Mouse (Mus musculus) myocyte (in vitro differentiated cells): ENCODE measurements around the gene Prss8.

ENCODE experiments used
- CEBPB ChIP-seq: IDR thresholded peaks from 2 replicates; pipeline ENCODE4 v1.6.1; 2011; ENCODE audit warnings: mild to moderate bottlenecking, moderate library complexity; ENCODE audit not compliant: poor library complexity, insufficient read depth, severe bottlenecking
- E2F4 ChIP-seq: IDR thresholded peaks from one replicate; pipeline ENCODE4 v1.6.1; 2011; ENCODE audit warnings: mild to moderate bottlenecking, control low read depth, moderate library complexity; ENCODE audit not compliant: insufficient read depth
- MAX ChIP-seq: IDR thresholded peaks from one replicate; pipeline ENCODE4 v1.6.1; 2011; ENCODE audit warnings: low read depth, mild to moderate bottlenecking, control low read depth
- MYOD1 ChIP-seq, 3 experiments: IDR thresholded peaks; one replicate each; pipeline ENCODE4 v1.6.1; 2011; ENCODE audit warnings: control low read depth in 2 of 3, low read depth in 2 of 3, mild to moderate bottlenecking in 2 of 3, moderate library complexity in 1 of 3; ENCODE audit not compliant: insufficient read length in 2 of 3, control insufficient read depth in 1 of 3
- MYOG ChIP-seq, 3 experiments: IDR thresholded peaks; one replicate each; pipeline ENCODE4 v1.6.1; 2011; ENCODE audit warnings: control low read depth in 2 of 3, low read depth in 2 of 3, mild to moderate bottlenecking in 2 of 3; ENCODE audit not compliant: insufficient read length in 2 of 3, control insufficient read depth in 1 of 3, insufficient read depth in 1 of 3
- POLR2A ChIP-seq: IDR thresholded peaks from one replicate; pipeline ENCODE4 v1.6.1; 2011; ENCODE audit warnings: low read depth, mild to moderate bottlenecking, control low read depth, moderate library complexity; ENCODE audit not compliant: insufficient read length
- POLR2AphosphoS2 ChIP-seq: IDR thresholded peaks from one replicate; pipeline ENCODE4 v1.6.1; 2011; ENCODE audit warnings: low read depth, control low read depth; ENCODE audit not compliant: insufficient read length
- SRF ChIP-seq: IDR thresholded peaks from one replicate; pipeline ENCODE4 v1.6.1; 2011; ENCODE audit warnings: low read depth; ENCODE audit not compliant: control insufficient read depth, insufficient read length
- TCF12 ChIP-seq: IDR thresholded peaks from one replicate; pipeline ENCODE4 v1.6.1; 2011; ENCODE audit warnings: mild to moderate bottlenecking, control low read depth; ENCODE audit not compliant: poor library complexity, insufficient read depth, severe bottlenecking
- TCF3 ChIP-seq: IDR thresholded peaks from one replicate; pipeline ENCODE4 v1.6.1; 2011; ENCODE audit warnings: low read depth, control low read depth; ENCODE audit not compliant: insufficient read length
- USF1 ChIP-seq: IDR thresholded peaks from one replicate; pipeline ENCODE4 v1.6.1; 2011; ENCODE audit warnings: low read depth, mild to moderate bottlenecking, control low read depth, moderate library complexity

DNA sequence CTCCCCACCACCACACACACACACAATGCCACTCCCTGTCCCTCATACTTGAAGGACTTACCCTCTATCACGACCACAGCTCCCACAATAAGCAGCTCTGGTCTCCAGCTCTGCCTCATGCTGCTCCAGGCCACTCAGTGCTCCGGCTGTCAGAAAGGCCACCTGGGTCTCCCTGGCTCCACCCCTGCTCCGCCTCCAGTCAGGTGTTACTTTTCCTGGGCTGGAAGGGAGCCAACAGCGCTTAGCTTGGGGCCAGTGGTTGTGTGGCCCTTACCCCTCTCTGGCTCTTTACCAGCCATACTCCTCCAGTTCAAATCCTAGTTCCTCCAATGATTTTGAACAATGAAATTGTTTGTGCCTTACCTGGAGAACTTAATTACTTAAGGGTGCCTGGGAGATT, 39.1 kb downstream of the Prss8 start, which contains the start of gene Prss53:
- no peak for TF ChIP-seq SRF
- no peak for TF ChIP-seq POLR2A
- no peak for TF ChIP-seq E2F4
- no peak for TF ChIP-seq MAX
- no peak for TF ChIP-seq USF1
- no peak for TF ChIP-seq CEBPB
- TF ChIP-seq POLR2AphosphoS2: no peak
- no peak for TF ChIP-seq TCF12
- TF ChIP-seq MYOD1 (IDR thresholded peaks at IDR 0.05; ENCODE audit: control insufficient read depth in 1 of 3, insufficient read length in 2 of 3, low read depth in 2 of 3): no peak
- TF ChIP-seq MYOG (IDR thresholded peaks at IDR 0.05; ENCODE audit: control insufficient read depth in 1 of 3, insufficient read depth in 1 of 3, insufficient read length in 2 of 3, low read depth in 2 of 3): no peak
- TF ChIP-seq TCF3: no peak
